Mouse (Mus musculus) bone marrow, adult 2 months (tissue): Measurements from ENCODE around the gene Fancl.

Experiments used
- CTCF ChIP-seq: fragments of 200-500 bp; IDR thresholded peaks from 2 replicates; pipeline ENCODE4 v1.5.1; 2011; ENCODE audit warnings: low read length, control low read depth; ENCODE audit not compliant: control insufficient read depth, insufficient read depth
- POLR2A ChIP-seq: fragments of 200-500 bp; IDR thresholded peaks from 2 replicates; pipeline ENCODE4 v1.6.1; 2011; ENCODE audit warnings: low read depth, mild to moderate bottlenecking, control low read depth, low read length, borderline replicate concordance; ENCODE audit not compliant: control insufficient read depth

- TF ChIP-seq POLR2A, result no peak
- TF ChIP-seq CTCF, result no peak
These were observed 7.9 kb upstream of the Fancl start for GRCm38 (mm10) chr11:26378074-26378473.
